Mouse (Mus musculus) C2C12 (cell line): ENCODE results near the gene Elof1. TPM values are rescaled to one million over a fixed set of nuclear protein-coding genes. Genes with fewer than 3 reads are reported as not detected.
A peak's percentile ranks its signal among the peaks of the same experiment; 100 is the strongest.

Source experiments
- H3K27me3 ChIP-seq: one replicate; pipeline ENCODE4 v1.6.1; 2011; ENCODE audit not compliant: control insufficient read depth, insufficient read depth, insufficient read length
- H3K36me3 ChIP-seq: one replicate; pipeline ENCODE4 v1.6.1; 2011; ENCODE audit not compliant: control insufficient read depth, insufficient read depth
- H3K4me3 ChIP-seq: one replicate; pipeline ENCODE4 v1.5.1; 2011; ENCODE audit warnings: mild to moderate bottlenecking, control low read depth; ENCODE audit not compliant: poor library complexity, insufficient read depth, severe bottlenecking
- H3K79me2 ChIP-seq: one replicate; pipeline ENCODE4 v1.6.1; 2011; ENCODE audit not compliant: control insufficient read depth, insufficient read depth
- H3K79me3 ChIP-seq: one replicate; pipeline ENCODE4 v1.6.1; 2011; ENCODE audit warnings: low read depth, control low read depth
- H3ac ChIP-seq: one replicate; pipeline ENCODE3; 2011; ENCODE audit warnings: low read depth; ENCODE audit not compliant: control insufficient read depth, insufficient read length
- CEBPB ChIP-seq: IDR thresholded peaks from one replicate; pipeline ENCODE4 v1.6.1; 2011; ENCODE audit warnings: low read depth, mild to moderate bottlenecking, control low read depth, moderate library complexity
- CTCF ChIP-seq: IDR thresholded peaks from one replicate; pipeline ENCODE4 v1.5.1; 2011; ENCODE audit not compliant: control insufficient read depth, insufficient read depth, insufficient read length
- FOSL1 ChIP-seq: IDR thresholded peaks from one replicate; pipeline ENCODE4 v1.8.0; 2011; ENCODE audit warnings: mild to moderate bottlenecking, low read length; ENCODE audit not compliant: poor library complexity, insufficient read depth, severe bottlenecking
- MAX ChIP-seq: IDR thresholded peaks from one replicate; pipeline ENCODE4 v1.6.1; 2011; ENCODE audit warnings: mild to moderate bottlenecking, control low read depth
- MYOD1 ChIP-seq: IDR thresholded peaks from one replicate; pipeline ENCODE4 v1.6.1; 2011; ENCODE audit warnings: low read depth; ENCODE audit not compliant: control insufficient read depth, insufficient read length
- MYOG ChIP-seq: IDR thresholded peaks from one replicate; pipeline ENCODE4 v1.6.1; 2011; ENCODE audit not compliant: control insufficient read depth, insufficient read length; ENCODE audit errors: extremely low read depth
- USF1 ChIP-seq: IDR thresholded peaks from one replicate; pipeline ENCODE4 v1.6.1; 2011; ENCODE audit warnings: low read depth, mild to moderate bottlenecking, control low read depth, moderate library complexity
- long read RNA-seq, 2 experiments: library from polyadenylated mRNA; unstranded; transcript quantifications; one replicate each; pipeline ENCODE4 v2.0.0; 2019 to 2020
- polyA plus RNA-seq: library from polyadenylated mRNA; unstranded; fragments of >200 nt; fragmentation: generic; extraction: Trizol; gene quantifications from one replicate; pipeline ENCODE4 v1.2.1, GENCODE M21; 2012; ENCODE audit warnings: missing spikeins

Elof1 gene
- 183 TPM for polyA plus RNA-seq
- long read RNA-seq, experiment 1, transcript Elof1-202 (2 exons, 1,053 nt), result minor isoform, 5 of 114 reads
- long read RNA-seq, experiment 1, transcript Elof1-201 (3 exons, 888 nt), result major isoform, 91 of 114 reads
- long read RNA-seq, experiment 1, partial matches to known transcripts, result 9 of 114 reads
- long read RNA-seq, experiment 1, other reads (novel, unspliced or antisense), result 5 of 114 reads
- long read RNA-seq, experiment 2, transcript Elof1-201 (3 exons, 888 nt), result major isoform, 43 of 52 reads
- long read RNA-seq, experiment 2, partial matches to known transcripts, result 0 of 52 reads
- long read RNA-seq, experiment 2, other reads (novel, unspliced or antisense), result 4 of 52 reads

DNA sequence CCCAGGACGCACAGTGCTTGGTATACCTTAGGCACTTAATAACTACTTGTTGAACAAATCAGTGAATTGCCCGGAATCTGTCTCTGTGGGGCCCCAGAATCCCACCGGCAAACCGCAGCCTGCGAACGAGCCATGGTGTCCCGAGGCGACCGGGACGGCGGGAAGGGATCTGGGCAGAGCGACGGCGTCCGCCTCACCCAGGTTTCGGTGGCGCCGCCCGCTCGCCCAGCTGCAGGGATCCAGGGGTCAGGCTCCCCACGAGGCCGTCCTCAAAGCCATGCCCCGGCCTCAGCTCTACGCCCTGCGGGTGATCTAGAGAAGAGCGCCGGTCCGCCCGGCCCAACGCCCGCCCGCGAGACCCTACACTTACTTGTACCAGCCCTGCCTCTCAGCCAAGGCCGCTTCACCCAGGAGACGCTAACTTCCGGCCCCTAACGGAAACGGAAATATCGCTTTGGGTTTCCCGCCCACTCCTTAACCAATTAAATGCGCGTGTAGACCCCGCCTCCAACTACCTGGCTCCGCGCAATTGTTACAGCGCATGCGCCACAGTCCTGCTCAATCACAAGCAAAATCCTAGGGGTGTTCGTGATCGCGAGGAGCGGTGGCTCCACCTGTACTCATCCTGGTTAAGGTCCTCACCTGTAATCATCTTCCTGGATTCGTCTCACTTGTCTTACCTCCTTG lies at the start of gene Elof1:
Elof1 (minus strand) TSS at position 433 of the 687 bp plus-strand sequence.
- H3K36me3 ChIP-seq, result peaks cover 15% of the 10 kb centered on the region
- no peaks in the 10 kb centered on the region for H3K27me3 ChIP-seq
- H3K79me2 ChIP-seq, result peaks cover 30% of the 10 kb centered on the region
- H3K4me3 ChIP-seq, result peak within 1 kb of the TSS; percentile 61
- H3K79me3 ChIP-seq, result peaks cover 16% of the 10 kb centered on the region
- TF ChIP-seq CTCF, result no peak
- TF ChIP-seq USF1, result no peak
- no peak for TF ChIP-seq FOSL1
- TF ChIP-seq CEBPB, result no peak
- TF ChIP-seq MYOD1, result no peak
- H3ac ChIP-seq, result peak within 1 kb of the TSS; percentile 78

DNA sequence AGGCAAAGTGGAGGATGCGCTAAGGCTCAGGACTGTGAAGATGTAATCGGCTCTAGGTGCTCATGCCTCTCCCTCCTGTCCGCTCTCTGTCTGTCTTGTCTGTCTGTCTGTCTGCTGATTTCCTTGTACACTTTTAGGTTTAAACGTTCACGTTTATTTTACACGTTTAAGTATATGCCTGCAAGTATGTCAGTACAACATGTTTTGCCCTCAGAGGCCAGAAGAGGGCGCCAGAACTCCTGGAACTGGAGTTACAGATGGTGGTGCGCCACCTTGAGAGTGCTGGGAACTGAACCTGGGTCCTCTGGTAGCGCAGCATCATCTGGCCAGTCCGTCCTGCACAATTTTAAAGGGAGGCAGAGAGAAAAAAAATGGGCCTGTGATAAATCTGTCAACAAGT lies 49.7 kb upstream of the Elof1 start:
- TF ChIP-seq MYOD1 (no peak), USF1 (no peak), CTCF (no peak), FOSL1 (no peak), MYOG (no peak), MAX (no peak), CEBPB (no peak)
- no peak overlapping the region for H3K4me3 ChIP-seq
- no peaks in the 10 kb centered on the region for H3K79me3 ChIP-seq
- H3ac ChIP-seq, result no peak overlapping the region
- no peaks in the 10 kb centered on the region for H3K36me3 ChIP-seq
- H3K27me3 ChIP-seq, result peaks cover 3% of the 10 kb centered on the region
- H3K79me2 ChIP-seq, result no peaks in the 10 kb centered on the region

DNA sequence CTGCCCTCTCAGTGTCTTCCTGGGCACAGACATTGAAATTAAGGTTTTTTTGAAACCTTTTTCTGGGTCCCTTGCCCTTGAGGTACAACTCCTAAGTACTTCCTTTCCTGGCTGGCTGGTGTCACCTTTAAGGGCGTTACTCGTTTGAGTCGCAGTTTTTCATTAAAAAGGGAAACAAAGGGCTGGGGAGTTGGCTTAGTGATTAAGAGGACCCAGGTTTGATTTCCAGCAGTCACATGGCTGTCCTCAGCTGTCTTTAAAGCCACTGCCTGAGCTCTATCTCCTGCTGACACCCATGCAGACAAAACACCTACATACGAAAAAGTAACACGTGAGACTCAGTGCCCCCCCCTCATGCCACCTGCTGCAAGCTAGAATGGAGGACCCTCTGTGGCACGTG lies 49.0 kb upstream of the Elof1 start:
- Histone ChIP-seq H3K4me3 (no peak overlapping the region), H3K79me3 (no peaks in the 10 kb centered on the region), H3K36me3 (no peaks in the 10 kb centered on the region), H3ac (no peak overlapping the region), H3K27me3 (no peaks in the 10 kb centered on the region), H3K79me2 (no peaks in the 10 kb centered on the region)
- no peak for TF ChIP-seq CTCF
- TF ChIP-seq USF1, result no peak
- no peak for TF ChIP-seq MYOD1
- TF ChIP-seq FOSL1, result no peak
- no peak for TF ChIP-seq MYOG
- no peak for TF ChIP-seq MAX
- TF ChIP-seq CEBPB, result no peak

DNA sequence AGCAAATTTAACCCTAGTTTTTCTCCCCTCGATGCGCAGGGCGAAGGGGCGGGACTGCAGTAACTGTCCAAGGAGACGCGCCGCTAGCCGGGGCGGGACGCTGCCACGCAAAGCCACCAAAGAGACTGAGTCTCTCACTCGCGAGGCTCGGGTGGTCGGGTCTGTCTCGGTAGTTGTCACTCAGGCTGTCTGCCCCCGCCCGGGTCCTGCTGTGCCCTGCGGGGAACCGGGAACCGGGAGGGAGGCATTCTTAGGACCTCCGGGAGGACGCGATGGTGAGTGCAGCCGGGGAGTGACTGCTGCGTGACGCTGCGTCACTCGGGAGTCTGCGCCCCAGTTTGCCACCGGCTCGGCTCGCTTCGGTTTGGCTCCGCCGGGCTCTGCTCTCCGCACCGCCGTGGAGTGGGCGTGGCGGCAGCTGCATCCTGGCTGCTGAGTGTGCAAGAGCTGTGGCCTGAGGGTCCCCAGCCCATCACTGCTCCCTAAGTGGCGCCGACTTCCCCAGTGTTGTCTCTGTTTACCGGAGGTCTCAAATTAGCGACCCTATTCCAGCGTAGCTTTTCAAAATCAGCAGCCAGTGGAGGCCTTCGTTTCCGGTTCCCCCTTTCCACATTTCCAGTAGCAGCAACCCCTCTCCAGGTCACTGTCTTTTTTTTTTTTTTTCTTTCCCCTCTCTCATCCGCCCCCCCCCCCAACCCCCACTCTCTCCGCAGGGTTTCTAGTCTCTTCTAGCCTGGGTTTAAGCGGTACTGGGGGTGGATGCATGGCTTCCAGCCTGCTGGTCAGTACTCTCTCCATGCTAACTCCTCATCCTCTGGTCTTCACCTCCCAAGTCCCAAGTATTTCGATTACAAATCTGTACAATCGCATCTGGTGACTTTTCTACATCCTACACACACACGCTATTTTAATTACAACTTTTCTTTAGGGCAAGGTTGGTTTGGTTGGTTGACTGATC lies 48.0 kb upstream of the Elof1 start:
- Histone ChIP-seq H3K4me3 (no peak overlapping the region), H3K79me3 (no peaks in the 10 kb centered on the region), H3ac (peak overlapping the region; percentile 44), H3K27me3 (no peaks in the 10 kb centered on the region), H3K79me2 (no peaks in the 10 kb centered on the region), H3K36me3 (no peaks in the 10 kb centered on the region)
- TF ChIP-seq MYOD1 (no peak), USF1 (no peak), FOSL1 (no peak), MAX (no peak), MYOG (no peak)

DNA sequence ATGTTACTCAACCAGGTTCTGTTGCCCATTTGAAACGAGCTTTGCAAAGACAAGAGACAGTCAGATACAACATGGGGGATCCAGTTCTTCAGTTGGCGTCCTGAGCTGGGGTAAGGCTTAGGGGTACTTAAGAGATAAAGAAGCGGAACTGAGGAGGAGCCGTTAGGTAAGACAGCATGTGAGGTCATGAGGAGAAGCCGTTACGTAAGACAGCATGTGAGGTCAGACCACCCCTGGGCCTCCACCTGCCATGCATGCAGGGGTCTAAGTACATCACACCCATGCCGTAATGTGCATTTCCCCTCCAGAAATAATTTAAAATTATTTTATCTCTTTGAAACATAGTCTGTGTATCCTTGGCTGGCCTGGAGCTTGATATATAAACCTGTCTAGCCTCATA lies 45.9 kb upstream of the Elof1 start:
- TF ChIP-seq CEBPB (no peak), MYOG (no peak), FOSL1 (no peak), CTCF (no peak), MYOD1 (no peak), USF1 (no peak), MAX (no peak)
- Histone ChIP-seq H3K4me3 (no peak overlapping the region), H3K36me3 (no peaks in the 10 kb centered on the region), H3ac (no peak overlapping the region), H3K79me3 (no peaks in the 10 kb centered on the region), H3K79me2 (no peaks in the 10 kb centered on the region), H3K27me3 (no peaks in the 10 kb centered on the region)
